Mouse (Mus musculus): ENCODE results near the gene Loxl1.

DNA sequence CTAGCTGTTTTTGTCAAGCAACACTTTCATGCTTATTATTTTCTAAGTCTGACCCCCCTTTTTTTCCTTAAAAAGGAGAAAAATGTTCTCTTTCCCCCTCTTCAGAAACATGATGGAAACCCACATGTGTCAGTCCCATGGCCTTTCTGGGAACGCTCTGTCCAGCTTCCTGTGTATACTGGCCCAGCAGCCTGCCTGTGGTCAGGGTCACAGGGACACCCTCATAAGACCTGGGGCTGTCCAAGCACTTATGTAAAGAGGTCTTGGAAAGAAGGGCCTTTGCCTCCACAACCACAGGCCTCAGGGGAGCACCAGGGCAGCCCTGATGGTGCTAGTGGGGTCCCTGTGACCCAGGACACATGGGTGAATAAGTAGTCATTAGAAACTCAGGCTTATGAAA, 23.9 kb downstream of the Loxl1 start:
- TF ChIP-seq CTCF (IDR thresholded peaks at IDR 0.05; ENCODE audit: insufficient read depth, low read depth, low read length), result no peak
- TF ChIP-seq POLR2A (IDR thresholded peaks at IDR 0.05; ENCODE audit: insufficient read depth, low read depth, low read length), result no peak
